Mouse (Mus musculus) neural tube, embryonic 14.5 days (tissue): ENCODE data around the gene Txnrd2. TPM values are rescaled to one million over a fixed set of nuclear protein-coding genes. Genes with fewer than 3 reads are reported as not detected.

Experiments used
- ATAC-seq: fragments of 200-750 bp; cut with Nextera tagmentation; 2 replicates; pipeline ENCODE4 v1.8.0; 2017; ENCODE audit warnings: low read depth, mild to moderate bottlenecking, moderate TSS enrichment, moderate library complexity
- H3K27ac ChIP-seq: fragments of 300-500 bp; sonication (generic); 2 replicates; pipeline ENCODE4 v1.5.1; 2014; ENCODE audit warnings: low read depth, mild to moderate bottlenecking, control low read depth, low read length, moderate library complexity, mixed read lengths
- H3K27me3 ChIP-seq: fragments of 300-500 bp; sonication (generic); 2 replicates; pipeline ENCODE4 v1.6.1; 2014; ENCODE audit warnings: low read length; ENCODE audit not compliant: control insufficient read depth, insufficient read depth
- H3K36me3 ChIP-seq: fragments of 300-500 bp; sonication (generic); 2 replicates; pipeline ENCODE4 v1.6.1; 2014; ENCODE audit warnings: low read length, mixed read lengths; ENCODE audit not compliant: control insufficient read depth, insufficient read depth
- H3K4me1 ChIP-seq: fragments of 300-500 bp; sonication (generic); 2 replicates; pipeline ENCODE4 v1.6.1; 2014; ENCODE audit warnings: low read length; ENCODE audit not compliant: control insufficient read depth, insufficient read depth
- H3K4me2 ChIP-seq: fragments of 300-500 bp; sonication (generic); 2 replicates; pipeline ENCODE4 v1.6.1; 2014; ENCODE audit warnings: mild to moderate bottlenecking, low read depth, low read length, control low read depth
- H3K4me3 ChIP-seq: fragments of 300-500 bp; sonication (generic); 2 replicates; pipeline ENCODE4 v1.5.1; 2014; ENCODE audit warnings: low read depth, low read length, control low read depth, mixed read lengths
- H3K9ac ChIP-seq: fragments of 300-500 bp; sonication (generic); replicated peaks from 2 replicates; pipeline ENCODE4 v1.6.1; 2014; ENCODE audit warnings: low read depth, mild to moderate bottlenecking, control low read depth, low read length, mixed read lengths
- H3K9me3 ChIP-seq: fragments of 300-500 bp; sonication (generic); 2 replicates; pipeline ENCODE4 v1.6.1; 2016; ENCODE audit warnings: low read length; ENCODE audit not compliant: control insufficient read depth
- WGBS: fragments of 180-500 bp; shearing (Covaris S2); extraction: QIAGEN DNeasy Blood & Tissue Kit; methylation state at CpG from one replicate; pipeline ENCODE4 v1.1.7; 2014; 5-methylcytosine and 5-hydroxymethylcytosine counted together
- polyA plus RNA-seq: library from polyadenylated mRNA; unstranded; fragments of >200 nt; fragmentation: Nextera tagmentation; extraction: Ambion mirVana; gene quantifications from 2 replicates; pipeline ENCODE4 v1.2.1, GENCODE M21; 2014

Txnrd2 gene
- polyA plus RNA-seq, 1 experiment from 2014 or later = 25.4 TPM

- H3K36me3 ChIP-seq = peaks cover 2% of the 10 kb centered on the region; the same call in 1 of the 2 replicates
- no peak overlapping the region for H3K27ac ChIP-seq
- no peak overlapping the region for H3K4me3 ChIP-seq
- no peak overlapping the region for H3K4me2 ChIP-seq
- no peaks in the 10 kb centered on the region for H3K9me3 ChIP-seq
- no peak overlapping the region for H3K9ac ChIP-seq
- no peaks in the 10 kb centered on the region for H3K27me3 ChIP-seq
- no peak for ATAC-seq
- WGBS = 81% methylated on average over 8 of the region's 8 CpGs
- H3K4me1 ChIP-seq = no peaks in the 10 kb centered on the region
These were observed 26.2 kb downstream of the Txnrd2 start for GRCm38 (mm10) chr16:18452361-18452862.

- no peak overlapping the region for H3K27ac ChIP-seq
- 69% methylated on average over 5 of the region's 5 CpGs for WGBS
- peaks cover 2% of the 10 kb centered on the region for H3K4me1 ChIP-seq
- peaks cover 2% of the 10 kb centered on the region; the same call in 1 of the 2 replicates for H3K36me3 ChIP-seq
- H3K4me3 ChIP-seq = no peak overlapping the region
- no peaks in the 10 kb centered on the region for H3K27me3 ChIP-seq
- no peaks in the 10 kb centered on the region for H3K9me3 ChIP-seq
- no peak overlapping the region for H3K4me2 ChIP-seq
- ATAC-seq = no peak
- no peak overlapping the region for H3K9ac ChIP-seq
These were observed 27.7 kb downstream of the Txnrd2 start for GRCm38 (mm10) chr16:18453846-18454245.

GRCm38 (mm10) chr16:18455407-18455806 lies 29.2 kb downstream of the Txnrd2 start:
- Histone ChIP-seq H3K27ac (no peak overlapping the region), H3K27me3 (no peaks in the 10 kb centered on the region), H3K9me3 (no peaks in the 10 kb centered on the region), H3K4me2 (no peak overlapping the region), H3K4me1 (peaks cover 17% of the 10 kb centered on the region), H3K9ac (no peak overlapping the region), H3K4me3 (no peak overlapping the region), H3K36me3 (no peaks in the 10 kb centered on the region)
- no peak for ATAC-seq
- WGBS = 84% methylated on average over 6 of the region's 6 CpGs

- Histone ChIP-seq H3K9ac (no peak overlapping the region), H3K36me3 (no peaks in the 10 kb centered on the region), H3K9me3 (no peaks in the 10 kb centered on the region), H3K4me3 (no peak overlapping the region), H3K27ac (no peak overlapping the region), H3K4me1 (peaks cover 17% of the 10 kb centered on the region), H3K4me2 (no peak overlapping the region), H3K27me3 (no peaks in the 10 kb centered on the region)
- ATAC-seq = no peak
These were observed 32.5 kb downstream of the Txnrd2 start for GRCm38 (mm10) chr16:18458661-18459060.

GRCm38 (mm10) chr16:18459335-18459954 lies 33.3 kb downstream of the Txnrd2 start:
- no peaks in the 10 kb centered on the region for H3K36me3 ChIP-seq
- H3K27ac ChIP-seq = peak overlapping the region; percentile 31; the same call in 1 of the 2 replicates
- peaks cover 17% of the 10 kb centered on the region for H3K4me1 ChIP-seq
- H3K4me2 ChIP-seq = peak overlapping the region; percentile 38
- H3K9me3 ChIP-seq = no peaks in the 10 kb centered on the region
- no peaks in the 10 kb centered on the region for H3K27me3 ChIP-seq
- peak overlapping the region; percentile 37 for H3K9ac ChIP-seq
- WGBS = 10% methylated on average over 12 of the region's 12 CpGs
- ATAC-seq = peak; percentile 23; the same call in 1 of the 2 replicates
- peak overlapping the region; percentile 10; the same call in 1 of the 2 replicates for H3K4me3 ChIP-seq

- WGBS = under 1% methylated on average over 11 of the region's 11 CpGs
- no peaks in the 10 kb centered on the region for H3K9me3 ChIP-seq
- H3K4me2 ChIP-seq = peak overlapping the region; percentile 38
- ATAC-seq = peak; percentile 87
- peaks cover 17% of the 10 kb centered on the region for H3K4me1 ChIP-seq
- H3K9ac ChIP-seq = peak overlapping the region; percentile 37
- H3K27me3 ChIP-seq = no peaks in the 10 kb centered on the region
- H3K4me3 ChIP-seq = peak overlapping the region; percentile 10; the same call in 1 of the 2 replicates
- no peaks in the 10 kb centered on the region for H3K36me3 ChIP-seq
- peak overlapping the region; percentile 31; the same call in 1 of the 2 replicates for H3K27ac ChIP-seq
These were observed 33.8 kb downstream of the Txnrd2 start for GRCm38 (mm10) chr16:18459955-18460370.

GRCm38 (mm10) chr16:18460826-18461225 lies 34.6 kb downstream of the Txnrd2 start:
- no peak overlapping the region for H3K9ac ChIP-seq
- 89% methylated on average over 3 of the region's 3 CpGs for WGBS
- no peak for ATAC-seq

GRCm38 (mm10) chr16:18462031-18462430 lies 35.8 kb downstream of the Txnrd2 start:
- no peak overlapping the region for H3K4me2 ChIP-seq
- 39% methylated on average over 9 of the region's 9 CpGs for WGBS
- H3K4me3 ChIP-seq = no peak overlapping the region
- H3K27me3 ChIP-seq = no peaks in the 10 kb centered on the region
- H3K9ac ChIP-seq = no peak overlapping the region
- ATAC-seq = no peak
- no peak overlapping the region for H3K27ac ChIP-seq
- H3K9me3 ChIP-seq = no peaks in the 10 kb centered on the region
- H3K36me3 ChIP-seq = no peaks in the 10 kb centered on the region
- H3K4me1 ChIP-seq = peaks cover 17% of the 10 kb centered on the region

More at GRCm38 (mm10) chr16:18460826-18461225, 34.6 kb downstream of the Txnrd2 start:
- Histone ChIP-seq H3K27ac (no peak overlapping the region), H3K9me3 (no peaks in the 10 kb centered on the region), H3K36me3 (no peaks in the 10 kb centered on the region), H3K4me1 (peaks cover 17% of the 10 kb centered on the region), H3K27me3 (no peaks in the 10 kb centered on the region), H3K4me3 (no peak overlapping the region), H3K4me2 (no peak overlapping the region)

GRCm38 (mm10) chr16:18462598-18462997 lies 36.4 kb downstream of the Txnrd2 start:
- 50% methylated on average over 8 of the region's 8 CpGs for WGBS
- no peaks in the 10 kb centered on the region for H3K27me3 ChIP-seq

More at GRCm38 (mm10) chr16:18462598-18462997, 36.4 kb downstream of the Txnrd2 start:
- no peaks in the 10 kb centered on the region for H3K9me3 ChIP-seq
- H3K4me1 ChIP-seq = peaks cover 17% of the 10 kb centered on the region
- H3K4me2 ChIP-seq = no peak overlapping the region
- no peak overlapping the region for H3K9ac ChIP-seq
- ATAC-seq = no peak
- no peak overlapping the region for H3K27ac ChIP-seq
- H3K4me3 ChIP-seq = no peak overlapping the region
- no peaks in the 10 kb centered on the region for H3K36me3 ChIP-seq
